34 mouse cellular contexts compared by ENCODE assay signal in genomic region chr3:60519337-60519736, GRCm38 (mm10). TPM values are rescaled to one million over a fixed set of nuclear protein-coding genes. Genes with fewer than 3 reads are reported as not detected.
DNase-seq lines count a peak whose midpoint lies in the region; ATAC-seq and TF ChIP-seq lines count a peak whose summit lies in the region.
"Had no signal": no experiment of that assay in that cellular context is flagged by ENCODE, and none has a peak within 500 bp of the region (broad histone marks: within the 10 kb centered on the region; RNA-seq: fewer than 3 reads in every experiment).

No protein-coding gene starts in this region.

- H3K36me3 ChIP-seq in megakaryocyte, embryonic 14.5 days (replicated peaks; ENCODE audit: low read length), result peaks cover 61% of the 10 kb centered on the region
- H3K36me3 ChIP-seq in thymus, adult 2 months (ENCODE audit: control insufficient read depth, insufficient read depth, low read length), result no peaks in the 10 kb centered on the region
- H3K36me3 ChIP-seq: embryonic facial prominence, embryonic 12.5 days; forebrain, embryonic 15.5 days; heart, embryonic 15.5 days; hindbrain, embryonic 15.5 days; intestine, embryonic 15.5 days; limb, embryonic 10.5 days; limb, embryonic 15.5 days; midbrain, embryonic 12.5 days; neural tube, embryonic 13.5 days had no signal

- no peak for TF ChIP-seq POLR2A in thymus, adult 2 months (IDR thresholded peaks at IDR 0.05; ENCODE audit: control insufficient read depth, extremely low read depth, insufficient read depth, low read length, poor library complexity)

- WGBS in thymus, adult 2 months, result 15% methylated on average over 3 of the region's 3 CpGs

- H3K4me3 ChIP-seq in megakaryocyte, embryonic 14.5 days (replicated peaks), result peak overlapping the region; percentile 0
- H3K4me3 ChIP-seq in thymus, adult 2 months (ENCODE audit: control insufficient read depth, insufficient read depth, low read length), result no peak overlapping the region
- H3K4me3 ChIP-seq: embryonic facial prominence, embryonic 12.5 days; forebrain, embryonic 15.5 days; heart, embryonic 15.5 days; hindbrain, embryonic 15.5 days; intestine, embryonic 15.5 days; limb, embryonic 10.5 days; limb, embryonic 15.5 days; liver, embryonic 13.5 days; midbrain, embryonic 12.5 days; myocyte; neural tube, embryonic 13.5 days had no signal

- H3K27ac ChIP-seq in thymus, adult 2 months (ENCODE audit: control insufficient read depth, insufficient read depth, low read length), result no peak overlapping the region
- H3K27ac ChIP-seq: embryonic facial prominence, embryonic 12.5 days; forebrain, embryonic 15.5 days; heart, embryonic 15.5 days; hindbrain, embryonic 15.5 days; intestine, embryonic 15.5 days; limb, embryonic 10.5 days; limb, embryonic 15.5 days; liver, embryonic 13.5 days; midbrain, embryonic 12.5 days; neural tube, embryonic 13.5 days had no signal

- TF ChIP-seq CTCF in thymus, adult 2 months (IDR thresholded peaks at IDR 0.05; ENCODE audit: borderline replicate concordance, control insufficient read depth, extremely low read depth, insufficient read depth, low read length, poor library complexity), result no peak

- no peak for ATAC-seq in megakaryocyte, adult 5-6 weeks (ENCODE audit: poor library complexity, severe bottlenecking)
- ATAC-seq in common myeloid progenitor, adult 5-6 weeks (replicated peaks; ENCODE audit: low read depth, poor library complexity, severe bottlenecking), result peak; percentile 68
- peak; percentile 43 for ATAC-seq in megakaryocyte progenitor cell, adult 5-6 weeks (replicated peaks; ENCODE audit: poor library complexity)
- ATAC-seq: forebrain, embryonic 15.5 days; intestine, embryonic 15.5 days; lung, postnatal 0 days; Patski had no signal

- H3K4me1 ChIP-seq in megakaryocyte, embryonic 14.5 days, result peaks cover 88% of the 10 kb centered on the region
- peaks cover 13% of the 10 kb centered on the region for H3K4me1 ChIP-seq in thymus, adult 2 months (replicated peaks; ENCODE audit: control insufficient read depth, insufficient read depth, low read length)

- H3K9me3 ChIP-seq in megakaryocyte, embryonic 14.5 days, result no peaks in the 10 kb centered on the region
- H3K9me3 ChIP-seq: embryonic facial prominence, embryonic 12.5 days; forebrain, embryonic 15.5 days; heart, embryonic 15.5 days; hindbrain, embryonic 15.5 days; intestine, embryonic 15.5 days; limb, embryonic 10.5 days; limb, embryonic 15.5 days; liver, embryonic 13.5 days; midbrain, embryonic 12.5 days; neural tube, embryonic 13.5 days had no signal

- intact Hi-C loops in left cerebral cortex, postnatal 14 days (cut with DNase I), result no loop called here

- no peak for DNase-seq in lung, postnatal 10 days
- DNase-seq in thymus, adult 2 months, result no peak
- DNase-seq in left cerebral cortex, postnatal 14 days (ENCODE audit: low spot score in 2 of 2), result no peak
- DNase-seq: adrenal gland, postnatal 14 days; B cell, adult 2 months; cerebellum, adult 11 months; cerebellum, adult 9-10 months; cerebellum, postnatal 36 days; embryo, embryonic 11 days; gastrocnemius, postnatal 10 days; heart, postnatal 4 days; kidney, adult 8-10 months; kidney, postnatal 10 days; layer of hippocampus, postnatal 36 days; liver, embryonic 13.5 days; lung, adult 18-20 months; right cerebral cortex, postnatal 14 days; thymus, postnatal 25 days had no signal

- H3K27me3 ChIP-seq in megakaryocyte, embryonic 14.5 days (replicated peaks), result no peaks in the 10 kb centered on the region
- H3K27me3 ChIP-seq in thymus, adult 2 months (ENCODE audit: control insufficient read depth, insufficient read depth, low read length), result no peaks in the 10 kb centered on the region
- H3K27me3 ChIP-seq: embryonic facial prominence, embryonic 12.5 days; forebrain, embryonic 15.5 days; heart, embryonic 15.5 days; hindbrain, embryonic 15.5 days; intestine, embryonic 15.5 days; limb, embryonic 15.5 days; liver, embryonic 13.5 days; midbrain, embryonic 12.5 days; neural tube, embryonic 13.5 days; Patski had no signal

RNA-seq across cellular contexts. Expression of gene Mbnl1, which starts 46.7 kb away (rescaled TPM):
- polyA plus RNA-seq in megakaryocyte, embryonic 14.5 days (2012; ENCODE audit: insufficient read depth, low replicate concordance), result 20.3 and 35.3 TPM in 2 replicates
- total RNA-seq in megakaryocyte, adult 5-6 weeks (2015), result 716 and 772 TPM in 2 replicates
- total RNA-seq in megakaryocyte, adult 5-6 weeks (2017), result 1,073 and 1,122 TPM in 2 replicates
- 788 and 813 TPM in 2 replicates for total RNA-seq in common myeloid progenitor, adult 5-6 weeks (2017)
- total RNA-seq in megakaryocyte progenitor cell, adult 5-6 weeks (2015), result 542 and 611 TPM in 2 replicates
- 545 and 581 TPM in 2 replicates for total RNA-seq in megakaryocyte progenitor cell, adult 5-6 weeks (2017)
- 291 and 334 TPM in 2 replicates for polyA plus RNA-seq in thymus, adult 2 months (2012; rRNA removed)
- 100 to 1,000 TPM; 110 to 116 TPM for total RNA-seq in left cerebral cortex, postnatal 14 days (2021)
